Mouse (Mus musculus): Measurements from ENCODE around the gene Hist1h3d. TPM values are rescaled to one million over a fixed set of nuclear protein-coding genes. Genes with fewer than 3 reads are reported as not detected.
"Not testable (repeated sequence)": the region's sequence is repeated elsewhere in the genome, so short reads cannot be mapped to it uniquely, and the experiment has no call there.

The Hist1h3d gene
- polyA plus RNA-seq, 1 experiment from 2014 or later = 7.9 TPM

- no peaks in the 10 kb centered on the region for H3K27me3 ChIP-seq (replicated peaks)
- no peaks in the 10 kb centered on the region for H3K9me3 ChIP-seq
- 0% methylated on average over 29 of the region's 45 CpGs for WGBS
- H3K27ac ChIP-seq = peak within 1 kb of the TSS; percentile 95
- H3K4me2 ChIP-seq = peak within 1 kb of the TSS; percentile 65
- no peaks in the 10 kb centered on the region for H3K4me1 ChIP-seq
- H3K36me3 ChIP-seq = no peaks in the 10 kb centered on the region
- H3K9ac ChIP-seq = peak within 1 kb of the TSS; percentile 41; the same call in 1 of the 2 replicates
- peak; percentile 88 for ATAC-seq (ENCODE audit: insufficient read depth, low FRiP score, low read depth)
- peak within 1 kb of the TSS; percentile 50 for H3K4me3 ChIP-seq (replicated peaks)
These were observed 31.4 kb upstream of the Hist1h3d start, which contains the start of gene Hist1h3f for GRCm38 (mm10) chr13:23543965-23544786. Gene Hist1h3f (plus strand): TSS chr13:23544052.

DNA sequence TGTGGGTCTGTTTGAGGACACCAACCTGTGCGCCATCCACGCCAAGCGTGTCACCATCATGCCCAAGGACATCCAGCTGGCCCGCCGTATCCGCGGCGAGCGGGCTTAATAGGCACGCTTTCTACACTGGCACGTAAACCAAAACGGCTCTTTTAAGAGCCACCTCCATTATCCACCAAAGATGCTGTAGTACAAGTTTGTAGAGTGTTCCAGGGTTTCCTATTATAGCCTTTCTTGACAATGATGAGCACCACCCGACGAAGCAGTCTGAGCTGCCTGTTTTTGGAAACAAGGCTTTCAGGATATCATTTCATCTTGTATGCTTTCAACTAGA lies 30.8 kb upstream of the Hist1h3d start:
- not testable (repeated sequence) for H3K27me3 ChIP-seq (replicated peaks); H3K9ac ChIP-seq; H3K9me3 ChIP-seq; H3K36me3 ChIP-seq; H3K4me1 ChIP-seq
- H3K27ac ChIP-seq = peak overlapping the region; percentile 95
- H3K4me2 ChIP-seq = peak overlapping the region; percentile 59
- WGBS = 0% methylated on average over 13 of the region's 14 CpGs
- H3K4me3 ChIP-seq (replicated peaks) = peak overlapping the region; percentile 47
- ATAC-seq (ENCODE audit: insufficient read depth, low FRiP score, low read depth) = 0 out of 2 replicates have a peak, but pooled peaks have one; percentile 0

DNA sequence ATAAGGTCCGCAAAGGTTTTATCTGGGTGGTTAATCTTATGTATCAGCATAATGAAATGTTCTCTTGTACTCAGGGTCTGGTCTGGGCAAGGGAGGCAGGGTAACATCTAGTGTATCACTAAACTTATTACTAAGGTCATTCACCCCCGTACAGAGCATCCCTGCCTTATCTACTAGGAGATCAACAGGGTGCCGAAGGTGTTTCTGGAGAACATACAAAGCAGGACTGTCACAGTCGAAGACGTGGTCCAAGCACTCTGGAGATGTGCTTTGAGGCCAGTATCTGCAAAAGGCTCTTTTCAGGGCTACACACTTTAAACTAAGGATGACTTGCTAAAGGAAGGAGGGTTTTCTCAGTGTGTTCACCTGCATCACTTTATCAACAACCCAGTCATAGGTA lies 28.9 kb upstream of the Hist1h3d start:
- no peak overlapping the region for H3K4me3 ChIP-seq (replicated peaks)
- 63% methylated on average over 5 of the region's 5 CpGs for WGBS
- no peaks in the 10 kb centered on the region for H3K36me3 ChIP-seq
- no peak overlapping the region for H3K4me2 ChIP-seq
- no peak for ATAC-seq (ENCODE audit: insufficient read depth, low FRiP score, low read depth)
- no peaks in the 10 kb centered on the region for H3K9me3 ChIP-seq
- H3K9ac ChIP-seq = no peak overlapping the region
- H3K4me1 ChIP-seq = peaks cover 5% of the 10 kb centered on the region
- no peaks in the 10 kb centered on the region for H3K27me3 ChIP-seq (replicated peaks)
- no peak overlapping the region for H3K27ac ChIP-seq

GRCm38 (mm10) chr13:23550761-23551145 lies 24.8 kb upstream of the Hist1h3d start:
- Histone ChIP-seq H3K4me2 (peak overlapping the region; percentile 42), H3K27ac (peak overlapping the region; percentile 93), H3K9me3 (no peaks in the 10 kb centered on the region), H3K36me3 (no peaks in the 10 kb centered on the region), H3K4me3 (replicated peaks) (peak overlapping the region; percentile 48), H3K4me1 (peaks cover 12% of the 10 kb centered on the region), H3K9ac (peak overlapping the region; percentile 10; the same call in 1 of the 2 replicates), H3K27me3 (replicated peaks) (no peaks in the 10 kb centered on the region)
- no peak for ATAC-seq (ENCODE audit: insufficient read depth, low FRiP score, low read depth)
- WGBS = 5% methylated on average over 3 of the region's 3 CpGs

DNA sequence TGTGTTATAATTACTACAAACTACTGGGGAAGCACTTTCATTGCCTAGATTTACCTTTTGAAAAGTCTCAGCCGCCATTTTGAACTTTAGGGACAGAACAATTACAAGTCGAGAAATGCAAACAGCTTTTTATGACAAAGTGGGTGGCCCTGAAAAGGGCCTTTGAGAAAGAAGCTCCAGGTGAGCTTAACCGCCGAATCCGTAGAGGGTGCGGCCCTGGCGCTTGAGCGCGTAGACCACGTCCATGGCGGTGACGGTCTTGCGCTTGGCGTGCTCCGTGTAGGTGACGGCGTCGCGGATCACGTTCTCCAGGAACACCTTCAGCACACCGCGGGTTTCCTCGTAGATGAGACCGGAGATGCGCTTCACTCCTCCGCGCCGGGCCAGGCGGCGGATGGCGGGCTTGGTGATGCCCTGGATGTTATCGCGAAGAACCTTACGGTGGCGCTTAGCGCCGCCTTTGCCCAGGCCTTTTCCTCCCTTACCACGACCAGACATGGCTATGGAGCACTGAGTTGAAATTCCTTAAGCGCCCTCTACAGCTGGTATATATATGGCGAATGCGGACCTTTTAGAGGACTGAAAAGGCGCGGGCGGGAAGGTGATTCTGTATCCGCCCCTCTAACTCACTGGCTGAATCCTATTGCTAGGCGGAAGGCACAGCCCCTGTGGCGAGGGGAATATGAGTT lies 24.3 kb upstream of the Hist1h3d start, which contains the start of gene Hist1h4f:
Hist1h4f (minus strand) TSS at position 503 of the 689 bp plus-strand sequence.
- ATAC-seq (ENCODE audit: insufficient read depth, low FRiP score, low read depth) = peak; percentile 86
- under 1% methylated on average over 47 of the region's 47 CpGs for WGBS
- H3K9me3 ChIP-seq; H3K36me3 ChIP-seq; H3K27me3 ChIP-seq (replicated peaks): not testable (repeated sequence)
- peaks cover 12% of the 10 kb centered on the region for H3K4me1 ChIP-seq
- peak within 1 kb of the TSS; percentile 48 for H3K4me3 ChIP-seq (replicated peaks)
- H3K9ac ChIP-seq = peak within 1 kb of the TSS; percentile 10; the same call in 1 of the 2 replicates
- H3K27ac ChIP-seq = peak within 1 kb of the TSS; percentile 93
- peak within 1 kb of the TSS; percentile 42 for H3K4me2 ChIP-seq

DNA sequence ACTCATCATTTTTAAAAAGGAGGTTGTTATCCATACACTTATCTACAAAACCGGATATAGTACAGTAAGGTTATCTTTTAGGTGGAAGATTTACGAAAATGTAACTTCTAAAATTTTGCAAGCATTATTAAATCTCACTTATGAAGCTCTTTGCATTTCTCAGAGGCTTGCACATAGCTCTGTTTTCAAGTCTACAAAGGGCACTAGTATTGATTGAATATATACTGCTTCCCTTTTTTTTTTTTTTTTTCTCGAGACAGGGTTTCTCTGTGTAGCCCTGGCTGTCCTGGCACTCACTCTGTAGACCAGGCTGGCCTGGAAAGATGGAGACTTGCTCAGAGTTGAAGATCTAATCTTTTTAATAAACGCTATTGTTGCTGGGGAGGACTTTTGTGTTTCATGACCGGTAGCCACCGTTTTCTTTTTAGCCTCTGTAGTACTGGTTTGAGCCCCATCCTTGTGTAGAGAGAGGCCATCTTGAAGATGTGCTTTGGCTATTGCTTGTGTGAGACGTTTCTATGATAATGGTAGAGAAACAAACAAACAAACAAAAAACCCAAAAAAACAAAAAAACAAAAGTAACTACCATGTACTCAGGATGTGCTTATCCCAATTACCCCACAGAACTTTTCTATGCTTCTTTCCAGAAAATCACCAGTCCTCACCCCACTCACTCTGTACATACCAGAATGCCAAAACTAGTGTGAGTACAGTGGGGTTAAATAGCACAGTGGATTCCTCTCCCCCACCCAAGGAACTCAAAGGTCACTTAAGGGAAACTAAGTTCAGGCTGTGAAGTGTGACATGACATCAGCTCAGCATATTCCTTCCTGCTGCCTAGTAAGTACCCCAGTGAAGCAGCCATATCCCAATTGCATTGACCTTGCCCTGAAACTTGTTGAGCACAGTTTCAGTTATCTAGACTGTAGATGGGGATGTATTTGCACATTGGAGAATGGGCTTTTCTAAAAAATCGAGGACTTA lies 23.3 kb upstream of the Hist1h3d start:
- no peak overlapping the region for H3K9ac ChIP-seq
- peak overlapping the region; percentile 42 for H3K4me2 ChIP-seq
- H3K27ac ChIP-seq = peak overlapping the region; percentile 93
- peaks cover 12% of the 10 kb centered on the region for H3K4me1 ChIP-seq
- no peak for ATAC-seq (ENCODE audit: insufficient read depth, low FRiP score, low read depth)
- H3K9me3 ChIP-seq = no peaks in the 10 kb centered on the region
- H3K27me3 ChIP-seq (replicated peaks) = no peaks in the 10 kb centered on the region
- H3K4me3 ChIP-seq (replicated peaks) = peak overlapping the region; percentile 48
- H3K36me3 ChIP-seq = no peaks in the 10 kb centered on the region
- 44% methylated on average over 8 of the region's 8 CpGs for WGBS

GRCm38 (mm10) chr13:23552962-23553361 lies 22.6 kb upstream of the Hist1h3d start, which contains the start of gene Hist1h1d:
Gene Hist1h1d (plus strand): TSS chr13:23553262.
- Histone ChIP-seq H3K36me3 (no peaks in the 10 kb centered on the region), H3K4me1 (peaks cover 12% of the 10 kb centered on the region), H3K27ac (peak within 1 kb of the TSS; percentile 98), H3K27me3 (replicated peaks) (no peaks in the 10 kb centered on the region), H3K9ac (no peak within 1 kb of the TSS), H3K4me2 (peak within 1 kb of the TSS; percentile 42), H3K9me3 (no peaks in the 10 kb centered on the region), H3K4me3 (replicated peaks) (no peak within 1 kb of the TSS)
- ATAC-seq (ENCODE audit: insufficient read depth, low FRiP score, low read depth) = no peak

GRCm38 (mm10) chr13:23554393-23554792 lies 21.2 kb upstream of the Hist1h3d start:
- H3K4me1 ChIP-seq = peaks cover 12% of the 10 kb centered on the region
- H3K4me3 ChIP-seq (replicated peaks) = peak overlapping the region; percentile 56
- peak overlapping the region; percentile 98 for H3K27ac ChIP-seq
- no peak overlapping the region for H3K9ac ChIP-seq
- WGBS = 15% methylated on average over 9 of the region's 9 CpGs
- no peaks in the 10 kb centered on the region for H3K36me3 ChIP-seq
- no peaks in the 10 kb centered on the region for H3K27me3 ChIP-seq (replicated peaks)
- no peak for ATAC-seq (ENCODE audit: insufficient read depth, low FRiP score, low read depth)
- no peaks in the 10 kb centered on the region for H3K9me3 ChIP-seq
- H3K4me2 ChIP-seq = peak overlapping the region; percentile 89

DNA sequence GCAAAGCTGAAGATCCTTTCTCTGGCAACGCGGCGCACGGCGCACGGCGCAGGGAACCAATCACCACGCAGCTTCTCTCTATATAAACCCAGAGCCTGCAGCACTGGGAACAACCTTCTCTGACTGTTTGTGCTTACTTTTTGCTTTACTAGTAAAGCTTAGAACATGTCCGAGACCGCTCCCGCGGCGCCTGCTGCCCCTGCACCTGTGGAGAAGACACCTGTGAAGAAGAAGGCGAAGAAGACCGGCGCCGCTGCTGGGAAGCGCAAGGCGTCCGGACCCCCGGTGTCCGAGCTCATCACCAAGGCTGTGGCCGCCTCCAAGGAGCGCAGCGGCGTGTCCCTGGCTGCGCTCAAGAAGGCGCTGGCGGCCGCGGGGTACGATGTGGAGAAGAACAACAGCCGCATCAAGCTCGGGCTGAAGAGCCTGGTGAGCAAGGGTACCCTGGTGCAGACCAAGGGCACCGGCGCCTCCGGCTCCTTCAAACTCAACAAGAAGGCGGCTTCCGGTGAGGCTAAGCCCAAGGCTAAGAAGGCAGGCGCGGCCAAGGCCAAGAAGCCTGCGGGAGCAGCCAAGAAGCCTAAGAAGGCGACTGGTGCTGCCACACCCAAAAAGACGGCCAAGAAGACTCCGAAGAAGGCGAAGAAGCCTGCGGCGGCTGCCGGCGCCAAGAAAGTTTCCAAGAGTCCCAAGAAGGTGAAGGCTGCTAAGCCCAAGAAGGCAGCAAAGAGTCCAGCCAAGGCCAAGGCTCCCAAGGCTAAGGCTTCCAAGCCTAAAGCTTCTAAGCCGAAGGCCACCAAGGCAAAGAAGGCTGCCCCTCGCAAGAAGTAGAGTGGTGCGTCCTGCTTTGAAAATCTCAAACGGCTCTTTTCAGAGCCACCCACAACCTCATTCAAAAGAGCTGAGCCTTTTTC lies 20.4 kb upstream of the Hist1h3d start:
- Histone ChIP-seq H3K9ac (peak overlapping the region; percentile 76), H3K9me3 (no peaks in the 10 kb centered on the region), H3K4me3 (replicated peaks) (peak overlapping the region; percentile 56), H3K4me1 (peaks cover 12% of the 10 kb centered on the region), H3K27ac (peak overlapping the region; percentile 98), H3K4me2 (peak overlapping the region; percentile 89), H3K36me3 (no peaks in the 10 kb centered on the region), H3K27me3 (replicated peaks) (no peaks in the 10 kb centered on the region)
- ATAC-seq (ENCODE audit: insufficient read depth, low FRiP score, low read depth) = peak; percentile 84
- under 1% methylated on average over 54 of the region's 54 CpGs for WGBS

GRCm38 (mm10) chr13:23555839-23556416 lies 19.6 kb upstream of the Hist1h3d start:
- Histone ChIP-seq H3K27me3 (replicated peaks) (no peaks in the 10 kb centered on the region), H3K4me2 (peak overlapping the region; percentile 89), H3K4me1 (peaks cover 7% of the 10 kb centered on the region), H3K9ac (peak overlapping the region; percentile 76; the same call in 1 of the 2 replicates), H3K27ac (peak overlapping the region; percentile 98), H3K36me3 (no peaks in the 10 kb centered on the region), H3K9me3 (no peaks in the 10 kb centered on the region), H3K4me3 (replicated peaks) (peak overlapping the region; percentile 56)
- under 1% methylated on average over 18 of the region's 18 CpGs for WGBS
- ATAC-seq (ENCODE audit: insufficient read depth, low FRiP score, low read depth) = peak; percentile 76
